Mouse (Mus musculus) macrophage (primary cell): ENCODE measurements around the gene Supt4a. TPM values are rescaled to one million over a fixed set of nuclear protein-coding genes. Genes with fewer than 3 reads are reported as not detected.

Experiments used
- H3K27ac ChIP-seq: fragments of 350-480 bp; formaldehyde crosslinking; 2 replicates; pipeline ENCODE4 v1.9.0; 2021
- H3K36me3 ChIP-seq: fragments of 350-480 bp; formaldehyde crosslinking; 2 replicates; pipeline ENCODE4 v1.9.0; 2021; ENCODE audit errors: inconsistent target
- H3K4me3 ChIP-seq: fragments of 350-480 bp; formaldehyde crosslinking; 2 replicates; pipeline ENCODE4 v1.9.0; 2021; ENCODE audit errors: inconsistent target
- H3K79me2 ChIP-seq: fragments of 350-480 bp; formaldehyde crosslinking; 2 replicates; pipeline ENCODE4 v1.9.0; 2021; ENCODE audit errors: inconsistent target
- WGBS: methylation state at CpG from one replicate; pipeline ENCODE4 v1.1.7; 2026; ENCODE audit warnings: inconsistent platforms; ENCODE audit not compliant: missing documents; 5-methylcytosine and 5-hydroxymethylcytosine counted together
- polyA plus RNA-seq: library from polyadenylated mRNA; stranded (reverse); fragments of 250-400 nt; gene quantifications from 3 replicates; pipeline ENCODE4 v1.2.4, GENCODE M21; 2018; ENCODE audit warnings: inconsistent platforms

Gene Supt4a
- polyA plus RNA-seq, 1 experiment from 2014 or later = 85.3 TPM

DNA sequence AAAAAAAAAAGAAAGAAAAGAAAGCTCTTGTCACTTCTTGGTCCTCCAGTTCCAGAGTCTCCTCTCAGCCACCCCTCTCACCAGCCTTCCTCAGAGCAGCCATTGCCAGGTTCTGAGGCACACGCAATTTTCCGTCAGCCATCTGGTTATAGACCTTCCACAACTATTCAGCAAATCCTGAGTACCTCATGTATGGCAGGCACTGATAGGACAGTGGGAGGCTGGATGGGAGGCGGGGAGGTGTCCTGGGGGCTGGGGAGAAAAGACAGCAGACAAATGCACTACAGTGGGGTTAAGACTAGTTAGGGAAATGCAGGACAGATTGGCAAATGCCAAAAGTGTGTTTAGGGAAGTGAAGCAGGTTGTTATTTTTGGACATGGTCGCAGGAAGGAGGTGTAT is 25.2 kb upstream of the Supt4a start:
- Histone ChIP-seq H3K79me2 (no peaks in the 10 kb centered on the region), H3K4me3 (no peak overlapping the region), H3K27ac (no peak overlapping the region), H3K36me3 (no peaks in the 10 kb centered on the region)
- WGBS = 62% methylated on average over 4 of the region's 4 CpGs

DNA sequence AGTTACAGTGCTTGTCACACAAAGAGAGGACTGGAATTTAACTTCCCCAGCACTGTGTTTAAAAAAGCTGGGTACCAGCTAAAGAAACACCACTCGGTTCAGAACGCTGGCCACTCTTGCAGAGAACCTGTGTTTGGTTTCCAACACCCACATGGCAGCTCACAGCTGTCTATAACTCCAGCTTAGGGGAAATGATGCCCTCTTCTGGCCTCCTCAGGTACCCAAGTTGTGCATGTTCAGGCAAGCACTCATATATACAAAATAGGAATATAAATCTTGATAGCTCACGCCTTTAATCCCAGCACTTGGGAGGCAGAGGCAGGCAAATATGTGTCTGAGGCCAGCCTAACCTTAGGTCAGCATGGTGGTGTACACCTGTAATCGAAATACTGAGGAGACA is 21.4 kb upstream of the Supt4a start:
- no peak overlapping the region for H3K4me3 ChIP-seq
- H3K36me3 ChIP-seq = no peaks in the 10 kb centered on the region
- WGBS = 97% methylated on average over 4 of the region's 4 CpGs
- H3K27ac ChIP-seq = no peak overlapping the region
- no peaks in the 10 kb centered on the region for H3K79me2 ChIP-seq

DNA sequence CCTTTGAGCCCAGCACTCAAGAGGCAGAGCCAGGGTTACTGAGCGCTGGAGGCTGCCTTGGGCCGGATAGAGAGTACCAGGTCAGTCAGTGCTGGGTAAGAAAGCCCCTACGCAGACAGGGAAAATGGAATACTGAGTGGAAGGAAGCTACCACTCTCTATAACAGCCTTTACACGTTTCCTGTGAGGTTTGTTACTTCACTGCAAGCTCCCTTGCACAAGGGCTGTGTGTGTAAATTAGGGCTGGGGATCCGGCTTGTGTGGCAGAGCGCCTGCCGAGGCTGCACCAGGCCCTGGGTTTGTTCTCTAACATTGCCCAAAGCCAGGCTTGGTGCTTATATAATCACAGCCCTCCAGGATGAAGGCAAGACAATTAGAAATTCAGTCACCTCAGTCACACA is 17.8 kb upstream of the Supt4a start:
- Histone ChIP-seq H3K4me3 (no peak overlapping the region), H3K36me3 (no peaks in the 10 kb centered on the region), H3K27ac (no peak overlapping the region), H3K79me2 (no peaks in the 10 kb centered on the region)
- 52% methylated on average over 7 of the region's 7 CpGs for WGBS

DNA sequence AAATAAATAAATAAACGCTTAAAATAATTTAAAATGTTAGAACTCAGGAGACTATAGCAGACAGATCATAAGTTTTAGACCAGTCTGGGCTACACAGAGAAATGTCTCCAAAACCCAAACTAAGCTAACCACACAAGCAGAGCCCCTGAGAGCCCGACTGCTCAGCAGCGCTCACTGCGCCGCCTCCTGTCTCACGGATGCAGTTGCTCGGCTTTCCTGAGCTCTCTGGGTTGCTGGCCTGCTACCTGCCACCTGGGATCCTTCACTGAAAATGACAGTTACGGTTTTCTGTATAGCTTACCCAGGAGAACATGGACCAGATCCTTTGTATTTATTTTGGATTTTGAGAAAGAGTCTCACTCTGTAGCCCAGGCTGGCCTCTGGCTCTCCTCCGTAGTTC is 17.0 kb upstream of the Supt4a start:
- no peak overlapping the region for H3K4me3 ChIP-seq
- 95% methylated on average over 8 of the region's 9 CpGs for WGBS
- H3K27ac ChIP-seq = no peak overlapping the region

DNA sequence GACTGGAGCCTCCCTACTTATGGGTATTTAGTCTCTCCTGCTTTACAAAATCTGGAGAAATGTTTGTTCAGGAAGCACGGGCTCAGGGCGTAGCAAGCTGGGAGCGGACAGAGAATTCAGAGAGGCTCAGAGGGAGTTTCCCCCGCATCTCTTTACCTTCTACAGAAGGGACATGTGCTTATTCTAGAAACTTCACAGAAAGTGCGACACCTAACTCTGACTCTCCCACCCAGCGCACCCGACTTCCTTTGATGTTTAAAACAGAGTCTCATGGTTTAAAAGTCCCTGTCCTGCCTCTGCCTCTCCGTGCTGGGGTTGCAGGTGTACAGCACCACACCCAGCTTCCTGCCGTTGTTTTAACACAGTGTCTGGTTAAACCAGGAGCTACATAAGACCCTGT is 16.5 kb upstream of the Supt4a start:
- H3K4me3 ChIP-seq = no peak overlapping the region
- H3K79me2 ChIP-seq = no peaks in the 10 kb centered on the region
- 92% methylated on average over 9 of the region's 9 CpGs for WGBS
- no peak overlapping the region for H3K27ac ChIP-seq
- H3K36me3 ChIP-seq = no peaks in the 10 kb centered on the region

More for the DNA sequence above, 17.0 kb upstream of the Supt4a start:
- no peaks in the 10 kb centered on the region for H3K79me2 ChIP-seq
- no peaks in the 10 kb centered on the region for H3K36me3 ChIP-seq

DNA sequence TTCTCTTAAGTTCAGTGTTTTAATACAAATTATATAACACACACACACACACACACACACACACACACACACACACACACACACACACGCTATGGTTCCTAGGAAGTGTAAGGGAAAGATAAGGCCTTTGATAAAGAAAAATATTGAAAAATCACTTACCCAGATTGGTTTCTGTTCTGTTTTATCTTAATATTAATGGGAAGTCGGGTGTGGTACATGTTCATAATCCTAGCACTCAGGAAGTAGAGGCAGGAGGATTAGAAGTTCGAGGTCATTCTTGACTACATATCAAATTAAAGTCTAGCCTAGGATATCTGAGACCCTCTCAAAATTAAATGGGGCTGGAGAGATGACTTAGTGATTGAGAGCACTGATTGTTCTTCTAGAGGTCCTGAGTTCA is 15.2 kb upstream of the Supt4a start:
- H3K79me2 ChIP-seq = no peaks in the 10 kb centered on the region
- no peaks in the 10 kb centered on the region for H3K36me3 ChIP-seq
- no peak overlapping the region for H3K27ac ChIP-seq
- no peak overlapping the region for H3K4me3 ChIP-seq
- 89% methylated on average over 2 of the region's 3 CpGs for WGBS

DNA sequence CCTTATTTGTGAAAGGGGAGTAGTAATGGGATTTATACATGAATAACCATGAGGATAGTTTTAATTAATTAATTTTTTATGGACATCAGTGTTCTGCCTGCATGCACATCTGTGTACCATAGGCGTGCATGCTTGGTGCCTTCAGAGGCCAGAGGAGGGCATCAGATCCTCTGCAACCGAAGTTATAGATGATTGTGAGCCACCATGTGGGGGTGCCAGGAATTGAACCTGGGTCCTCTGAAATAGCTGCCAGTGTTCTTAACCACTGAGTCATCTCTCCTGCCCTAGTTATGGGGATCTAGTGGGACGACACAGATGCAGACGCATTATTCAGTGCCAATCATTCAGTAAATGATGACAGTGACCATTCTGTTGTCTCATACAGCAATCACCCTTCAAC is 14.5 kb upstream of the Supt4a start:
- WGBS = 95% methylated on average over 4 of the region's 4 CpGs
- no peak overlapping the region for H3K27ac ChIP-seq
- no peaks in the 10 kb centered on the region for H3K79me2 ChIP-seq
- no peaks in the 10 kb centered on the region for H3K36me3 ChIP-seq
- no peak overlapping the region for H3K4me3 ChIP-seq

DNA sequence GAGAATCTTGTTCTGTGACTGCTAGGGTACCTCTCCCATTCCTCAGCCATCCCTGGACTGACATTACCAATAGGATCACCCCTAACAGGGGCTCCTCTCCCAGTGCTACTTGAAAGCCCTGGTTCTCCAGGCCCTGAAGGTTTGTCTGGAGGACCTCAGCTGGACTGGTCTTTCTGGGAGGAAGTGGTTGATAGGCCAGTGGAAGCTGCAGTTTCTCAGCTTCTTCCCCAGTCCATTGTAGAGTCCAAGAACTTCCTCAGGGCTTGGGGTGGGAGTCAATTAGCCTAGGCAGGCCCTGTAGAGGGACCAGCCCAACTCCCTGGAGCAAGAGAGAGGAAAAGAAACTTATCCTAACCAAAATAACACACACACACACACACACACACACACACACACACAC is 11.8 kb upstream of the Supt4a start:
- Histone ChIP-seq H3K4me3 (no peak overlapping the region), H3K36me3 (no peaks in the 10 kb centered on the region), H3K79me2 (no peaks in the 10 kb centered on the region), H3K27ac (no peak overlapping the region)

DNA sequence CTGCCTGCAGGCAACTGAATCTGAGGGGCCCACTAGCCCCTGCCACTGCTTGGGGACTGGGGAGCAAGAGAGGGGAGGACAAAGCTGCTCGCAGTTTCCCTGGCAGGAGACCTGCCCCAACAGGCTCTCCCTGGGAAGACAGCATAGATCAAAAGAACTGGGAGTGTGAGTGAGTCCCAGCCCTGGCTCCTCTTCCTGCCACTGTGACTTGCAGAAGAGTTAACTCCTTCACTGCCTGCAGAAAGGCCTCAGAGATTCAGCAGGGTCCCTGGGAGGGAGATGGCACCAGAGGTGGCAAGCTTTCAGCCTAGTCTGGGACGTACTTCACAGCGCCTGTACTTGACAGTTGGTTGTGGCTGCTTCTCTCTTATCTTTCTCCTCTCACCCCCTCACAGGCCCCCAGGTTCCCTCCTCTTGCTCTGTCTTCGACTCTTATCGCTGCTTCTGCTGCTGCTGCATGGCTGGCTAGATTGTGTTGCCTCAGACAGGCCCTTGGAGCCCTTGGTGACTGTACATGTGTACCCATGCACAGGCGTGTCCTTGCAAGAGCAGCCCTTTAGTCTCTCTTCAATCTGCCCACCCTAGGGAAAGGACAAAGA is 11.3 kb upstream of the Supt4a start:
- Histone ChIP-seq H3K79me2 (no peaks in the 10 kb centered on the region), H3K36me3 (no peaks in the 10 kb centered on the region), H3K27ac (no peak overlapping the region), H3K4me3 (no peak overlapping the region)
- WGBS = 53% methylated on average over 6 of the region's 6 CpGs

DNA sequence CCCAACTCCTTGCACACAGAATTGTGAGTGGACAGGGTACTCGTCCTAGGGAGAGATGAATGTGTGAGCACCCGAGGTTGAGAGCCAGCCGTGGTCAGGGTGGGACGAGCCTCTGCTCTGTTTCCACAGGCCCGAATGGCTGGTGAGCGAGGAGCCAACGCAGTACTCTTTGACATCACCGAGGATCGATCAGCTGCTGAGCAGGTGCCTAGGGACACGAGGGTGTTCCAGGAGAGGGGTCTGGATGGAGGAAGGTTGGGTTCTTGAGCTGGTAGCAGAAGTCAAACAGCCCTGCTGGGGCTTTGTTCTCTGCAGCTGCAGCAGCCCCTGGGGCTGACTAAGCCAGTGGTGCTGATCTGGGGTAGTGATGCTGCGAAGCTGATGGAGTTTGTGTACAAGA is 10.3 kb upstream of the Supt4a start:
- Histone ChIP-seq H3K79me2 (no peaks in the 10 kb centered on the region), H3K27ac (no peak overlapping the region), H3K36me3 (no peaks in the 10 kb centered on the region), H3K4me3 (no peak overlapping the region)
- WGBS = 92% methylated on average over 11 of the region's 11 CpGs

DNA sequence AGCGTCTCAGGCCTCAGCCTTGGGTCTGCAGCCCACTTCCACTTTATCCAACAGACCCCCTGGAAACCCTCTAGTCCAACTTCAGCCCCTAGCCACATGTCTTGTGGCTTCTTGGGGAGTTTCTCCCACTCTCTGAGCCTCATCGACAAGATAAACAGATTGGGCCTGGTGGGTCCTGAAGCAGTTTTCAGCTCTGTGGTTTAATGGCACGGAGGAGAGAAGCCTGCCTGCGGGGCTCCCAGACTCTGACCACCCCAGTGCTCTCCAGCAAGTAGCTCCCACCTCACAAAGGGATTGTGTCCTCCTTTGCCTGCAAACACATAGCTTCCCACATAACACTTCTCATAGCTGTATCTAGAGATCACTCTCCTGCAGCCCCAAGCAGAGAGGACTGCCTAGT is 9.9 kb upstream of the Supt4a start:
- H3K79me2 ChIP-seq = no peaks in the 10 kb centered on the region
- H3K36me3 ChIP-seq = no peaks in the 10 kb centered on the region
- H3K27ac ChIP-seq = no peak overlapping the region
- WGBS = 100% methylated on average over 4 of the region's 4 CpGs
- H3K4me3 ChIP-seq = no peak overlapping the region

DNA sequence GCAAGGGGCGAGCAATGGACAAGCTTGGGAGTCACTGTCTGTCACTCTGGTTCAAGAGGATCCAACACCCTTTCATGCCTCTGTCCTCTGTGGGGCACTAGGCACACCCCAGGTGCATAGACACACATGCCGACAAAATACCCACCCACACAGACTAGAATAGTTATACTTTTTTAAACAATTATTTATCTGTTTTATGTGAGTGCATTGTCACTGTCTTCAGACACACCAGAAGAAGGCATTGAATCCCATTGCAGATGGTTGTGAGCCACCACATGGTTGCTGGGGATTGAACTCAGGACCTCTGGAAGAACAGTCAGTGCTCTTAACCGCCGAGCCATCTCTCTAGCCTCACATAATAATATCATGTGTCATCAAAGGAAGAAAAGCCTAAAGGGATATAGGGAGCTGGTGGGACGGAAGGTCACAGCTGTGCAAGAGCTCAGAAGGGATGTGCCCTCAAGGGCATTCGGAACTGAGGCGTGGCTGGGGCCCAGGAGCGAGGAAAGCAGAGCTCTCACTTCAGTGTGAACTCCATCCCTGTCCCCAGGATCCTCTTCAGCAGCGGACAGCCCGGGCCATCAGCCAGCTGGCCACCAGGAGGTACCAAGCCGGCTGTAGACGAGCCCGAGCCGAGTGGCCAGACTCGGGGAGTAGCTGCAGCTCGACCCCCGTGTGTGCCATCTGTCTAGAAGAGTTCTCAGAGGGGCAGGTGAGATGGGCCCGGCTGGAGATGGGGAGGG is 8.3 kb upstream of the Supt4a start:
- no peak overlapping the region for H3K4me3 ChIP-seq
- H3K79me2 ChIP-seq = no peaks in the 10 kb centered on the region
- no peak overlapping the region for H3K27ac ChIP-seq
- 95% methylated on average over 17 of the region's 18 CpGs for WGBS
- no peaks in the 10 kb centered on the region for H3K36me3 ChIP-seq

DNA sequence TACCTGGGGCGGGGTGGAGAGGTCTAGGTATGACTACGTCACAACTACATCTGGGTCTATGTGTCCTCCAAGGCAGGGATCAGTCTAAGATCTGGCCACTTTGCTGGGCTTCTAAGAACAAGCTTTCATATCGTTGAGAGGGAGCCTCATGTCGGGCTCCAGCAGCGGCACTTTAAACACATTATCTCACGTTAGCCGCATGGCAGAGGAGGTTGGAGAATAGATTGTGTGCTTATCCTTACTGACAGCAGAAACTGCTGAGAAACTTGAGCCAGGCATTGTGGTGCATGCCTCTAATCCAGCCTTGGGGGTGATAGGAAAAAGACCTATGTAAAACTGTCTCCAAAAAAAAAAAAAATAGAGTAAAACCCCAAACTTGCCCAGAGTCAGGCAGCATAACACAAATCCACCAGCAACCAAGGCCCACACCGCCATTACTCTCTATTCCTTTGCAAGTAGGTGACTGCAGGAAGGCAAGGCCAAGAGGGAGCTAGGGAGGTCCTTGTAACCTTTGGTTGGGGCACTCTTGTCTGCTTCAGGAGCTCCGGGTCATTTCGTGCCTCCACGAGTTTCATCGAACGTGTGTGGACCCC is 7.7 kb upstream of the Supt4a start:
- H3K79me2 ChIP-seq = no peaks in the 10 kb centered on the region
- H3K36me3 ChIP-seq = no peaks in the 10 kb centered on the region
- 89% methylated on average over 13 of the region's 13 CpGs for WGBS
- H3K27ac ChIP-seq = no peak overlapping the region
- no peak overlapping the region for H3K4me3 ChIP-seq

DNA sequence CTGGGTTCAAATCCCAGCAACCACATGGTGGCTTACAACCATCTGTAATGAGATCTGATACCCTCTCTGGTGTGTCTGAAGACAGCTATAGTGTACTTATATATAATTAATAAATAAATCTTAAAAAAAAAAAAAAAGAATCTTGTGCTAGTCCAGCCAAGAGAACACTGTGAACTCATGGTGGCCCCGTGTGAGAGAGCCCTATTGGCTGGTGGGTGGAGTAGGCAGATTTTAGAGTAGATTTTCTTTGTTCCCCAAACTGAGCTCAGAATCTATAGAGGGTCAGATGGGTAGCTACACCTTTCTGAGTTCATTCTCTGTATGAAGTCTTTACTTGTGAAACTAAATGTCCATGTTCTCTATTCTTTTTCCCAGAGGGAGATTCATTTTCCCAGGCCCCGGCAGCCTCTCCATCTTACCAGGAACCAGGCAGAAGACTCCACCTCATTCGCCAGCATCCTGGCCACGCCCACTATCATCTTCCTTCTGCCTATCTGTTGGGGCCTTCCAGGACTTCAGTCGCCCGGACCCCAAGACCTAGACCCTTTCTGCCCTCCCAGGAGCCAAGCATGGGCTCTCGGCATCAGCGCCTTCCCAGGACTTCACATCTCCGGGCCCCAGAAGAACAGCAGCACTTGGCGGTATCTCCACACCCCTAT is 6.6 kb upstream of the Supt4a start:
- 93% methylated on average over 10 of the region's 10 CpGs for WGBS
- no peaks in the 10 kb centered on the region for H3K79me2 ChIP-seq
- H3K27ac ChIP-seq = no peak overlapping the region
- H3K36me3 ChIP-seq = no peaks in the 10 kb centered on the region
- no peak overlapping the region for H3K4me3 ChIP-seq

DNA sequence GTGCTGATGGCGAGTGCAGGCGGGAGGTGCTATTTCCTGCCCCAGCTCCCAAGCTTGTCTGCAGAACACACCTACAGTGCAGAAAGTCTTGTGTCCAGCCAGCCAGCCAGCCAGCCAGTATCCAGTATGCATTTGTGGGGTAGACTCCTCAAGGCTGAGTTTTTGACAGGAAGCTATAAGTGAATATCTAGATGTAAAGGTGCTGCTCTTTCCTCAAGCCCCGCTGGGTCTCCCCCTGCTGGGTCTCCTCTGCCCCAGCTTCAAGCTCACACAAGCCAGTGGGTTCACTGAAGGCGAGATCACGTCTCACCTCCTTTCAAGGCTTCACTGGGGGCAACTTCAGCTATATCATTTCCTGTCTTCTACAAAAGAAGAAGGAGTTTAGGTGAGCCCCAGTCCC is 3.0 kb upstream of the Supt4a start:
- peaks cover under 1% of the 10 kb centered on the region; the same call in 1 of the 2 replicates for H3K36me3 ChIP-seq
- H3K4me3 ChIP-seq = no peak overlapping the region
- H3K27ac ChIP-seq = no peak overlapping the region
- peaks cover 20% of the 10 kb centered on the region for H3K79me2 ChIP-seq
- 47% methylated on average over 4 of the region's 5 CpGs for WGBS
